Mouse (Mus musculus): ENCODE results near the gene Nrcam. TPM values are rescaled to one million over a fixed set of nuclear protein-coding genes. Genes with fewer than 3 reads are reported as not detected.

The Nrcam gene
- total and polyA plus RNA-seq, 2 experiments from 2014 or later = 109 to 173 TPM

DNA sequence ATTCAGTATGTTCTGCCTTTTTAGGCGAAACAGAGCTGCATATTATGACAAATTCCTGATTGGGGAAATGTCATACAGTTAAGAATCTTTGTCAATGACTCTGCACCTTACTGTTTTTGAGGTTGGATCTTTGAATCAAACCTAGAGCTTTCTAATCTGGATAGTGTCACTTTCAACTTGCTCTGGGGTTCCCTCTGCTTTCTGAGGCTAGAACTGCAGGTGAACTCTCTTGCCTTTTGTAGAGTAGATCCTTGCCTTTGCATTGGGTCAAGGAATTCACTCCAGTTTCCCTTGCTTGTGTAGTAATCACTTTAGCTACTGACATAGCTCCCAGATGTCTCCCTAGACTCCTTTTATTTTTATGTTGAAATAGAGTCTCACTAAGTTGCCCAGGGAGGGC is 123.1 kb downstream of the Nrcam start:
- Histone ChIP-seq H3K9me3 (ENCODE audit: low read length) (no peaks in the 10 kb centered on the region), H3K27ac (ENCODE audit: low read depth, low read length) (no peak overlapping the region), H3K9ac (replicated peaks; ENCODE audit: low read length, poor library complexity, severe bottlenecking) (no peak overlapping the region), H3K36me3 (ENCODE audit: insufficient read depth, low read length) (no peaks in the 10 kb centered on the region), H3K27me3 (ENCODE audit: insufficient read depth, low read length) (no peaks in the 10 kb centered on the region), H3K4me1 (ENCODE audit: insufficient read depth, low read length) (no peaks in the 10 kb centered on the region), H3K4me3 (ENCODE audit: low read depth, low read length) (no peak overlapping the region), H3K4me2 (ENCODE audit: low read depth, low read length, poor library complexity, severe bottlenecking) (no peak overlapping the region)
- no peak for ATAC-seq (ENCODE audit: low FRiP score)
- 69% methylated on average over 1 of the region's 1 CpGs for WGBS
- peak; percentile 44; the same call in 1 of the 2 replicates for TF ChIP-seq CTCF (IDR thresholded peaks at IDR 0.05)
- no peak for DNase-seq (ENCODE audit: low spot score)

DNA sequence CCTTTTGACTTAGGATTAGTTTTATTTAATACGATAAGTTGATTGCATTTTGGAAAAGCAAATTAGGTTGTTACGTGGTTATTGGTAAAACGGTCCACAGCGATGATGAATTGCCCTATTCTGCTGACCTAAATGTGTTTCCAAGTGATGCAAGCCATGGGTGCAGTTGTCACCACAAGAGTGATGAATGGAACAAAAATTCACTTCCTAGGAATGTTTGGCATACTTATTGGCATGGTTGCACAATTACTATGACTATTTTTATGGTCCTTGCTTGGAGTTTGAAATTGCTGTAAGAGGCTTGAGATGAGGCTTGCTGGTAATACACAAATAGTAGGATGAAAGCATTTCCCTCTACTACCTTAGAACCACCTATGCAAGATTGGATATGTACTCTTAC is 125.1 kb downstream of the Nrcam start:
- no peak for ATAC-seq (ENCODE audit: low FRiP score)
- 93% methylated on average over 4 of the region's 4 CpGs for WGBS

DNA sequence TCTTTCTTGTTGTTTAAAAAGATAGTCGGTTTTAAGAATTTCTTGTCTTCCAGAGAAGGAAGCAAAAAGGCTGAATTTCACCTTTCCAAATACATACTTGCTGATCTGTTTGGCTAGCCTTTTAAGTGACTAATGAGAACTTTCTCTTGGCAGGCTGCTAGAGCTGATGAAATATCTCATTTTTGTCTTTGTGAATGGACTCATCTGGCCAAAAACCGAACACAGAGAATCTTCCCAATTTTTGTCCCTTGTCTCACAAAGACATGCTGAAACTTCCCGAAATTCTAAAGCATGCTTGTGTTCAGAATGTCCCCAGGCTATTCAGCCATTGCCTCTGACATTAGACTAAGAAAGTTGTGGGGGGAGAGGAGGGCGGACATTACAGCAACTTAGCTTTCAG is 129.3 kb downstream of the Nrcam start:
- WGBS = 82% methylated on average over 4 of the region's 4 CpGs
- Histone ChIP-seq H3K4me3 (ENCODE audit: low read depth, low read length) (no peak overlapping the region), H3K36me3 (ENCODE audit: insufficient read depth, low read length) (no peaks in the 10 kb centered on the region), H3K9me3 (ENCODE audit: low read length) (no peaks in the 10 kb centered on the region), H3K27me3 (ENCODE audit: insufficient read depth, low read length) (no peaks in the 10 kb centered on the region), H3K9ac (replicated peaks; ENCODE audit: low read length, poor library complexity, severe bottlenecking) (no peak overlapping the region), H3K27ac (ENCODE audit: low read depth, low read length) (no peak overlapping the region), H3K4me1 (ENCODE audit: insufficient read depth, low read length) (no peaks in the 10 kb centered on the region), H3K4me2 (ENCODE audit: low read depth, low read length, poor library complexity, severe bottlenecking) (no peak overlapping the region)
- ATAC-seq (ENCODE audit: low FRiP score) (no peak), DNase-seq (ENCODE audit: low spot score) (no peak)
- no peak for TF ChIP-seq CTCF (IDR thresholded peaks at IDR 0.05)

More for the DNA sequence above, 125.1 kb downstream of the Nrcam start:
- no peaks in the 10 kb centered on the region for H3K9me3 ChIP-seq (ENCODE audit: low read length)
- no peak for TF ChIP-seq CTCF (IDR thresholded peaks at IDR 0.05)
- H3K4me2 ChIP-seq (ENCODE audit: low read depth, low read length, poor library complexity, severe bottlenecking) = no peak overlapping the region
- no peaks in the 10 kb centered on the region for H3K36me3 ChIP-seq (ENCODE audit: insufficient read depth, low read length)
- DNase-seq (ENCODE audit: low spot score) = no peak
- H3K9ac ChIP-seq (replicated peaks; ENCODE audit: low read length, poor library complexity, severe bottlenecking) = no peak overlapping the region
- H3K27ac ChIP-seq (ENCODE audit: low read depth, low read length) = no peak overlapping the region
- no peaks in the 10 kb centered on the region for H3K27me3 ChIP-seq (ENCODE audit: insufficient read depth, low read length)
- no peaks in the 10 kb centered on the region for H3K4me1 ChIP-seq (ENCODE audit: insufficient read depth, low read length)
- H3K4me3 ChIP-seq (ENCODE audit: low read depth, low read length) = no peak overlapping the region

DNA sequence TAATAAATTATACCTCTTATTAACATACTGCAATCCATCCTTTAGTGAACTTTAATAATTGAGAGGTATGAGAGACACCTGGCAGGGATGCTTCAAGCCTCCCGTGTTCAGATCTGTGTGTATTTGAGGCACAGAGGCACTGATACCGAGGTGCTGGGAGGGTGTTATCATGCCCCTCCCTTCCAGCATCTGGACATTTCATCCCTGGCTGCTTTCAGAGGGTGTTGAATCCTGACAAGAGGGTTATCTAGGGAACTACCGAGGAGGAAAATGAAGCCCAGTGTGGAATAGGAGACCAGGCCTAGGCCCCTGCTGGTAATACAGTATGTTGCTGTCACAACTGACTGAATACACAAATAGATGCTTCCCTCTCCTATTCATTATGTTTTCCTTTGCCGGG is 133.8 kb downstream of the Nrcam start:
- DNase-seq (ENCODE audit: low spot score) (peak; percentile 78), ATAC-seq (ENCODE audit: low FRiP score) (peak; percentile 63; the same call in 1 of the 2 replicates)
- WGBS = 27% methylated on average over 4 of the region's 4 CpGs
- no peak overlapping the region for H3K4me2 ChIP-seq (ENCODE audit: low read depth, low read length, poor library complexity, severe bottlenecking)
- no peaks in the 10 kb centered on the region for H3K36me3 ChIP-seq (ENCODE audit: insufficient read depth, low read length)
- H3K27ac ChIP-seq (ENCODE audit: low read depth, low read length) = 0 out of 2 replicates have a peak overlapping the region, but pooled peaks have one; percentile 57
- no peak overlapping the region for H3K4me3 ChIP-seq (ENCODE audit: low read depth, low read length)
- peak; percentile 17; the same call in 1 of the 2 replicates for TF ChIP-seq CTCF (IDR thresholded peaks at IDR 0.05)
- no peaks in the 10 kb centered on the region for H3K4me1 ChIP-seq (ENCODE audit: insufficient read depth, low read length)
- H3K27me3 ChIP-seq (ENCODE audit: insufficient read depth, low read length) = no peaks in the 10 kb centered on the region
- H3K9me3 ChIP-seq (ENCODE audit: low read length) = no peaks in the 10 kb centered on the region
- H3K9ac ChIP-seq (replicated peaks; ENCODE audit: low read length, poor library complexity, severe bottlenecking) = no peak overlapping the region

DNA sequence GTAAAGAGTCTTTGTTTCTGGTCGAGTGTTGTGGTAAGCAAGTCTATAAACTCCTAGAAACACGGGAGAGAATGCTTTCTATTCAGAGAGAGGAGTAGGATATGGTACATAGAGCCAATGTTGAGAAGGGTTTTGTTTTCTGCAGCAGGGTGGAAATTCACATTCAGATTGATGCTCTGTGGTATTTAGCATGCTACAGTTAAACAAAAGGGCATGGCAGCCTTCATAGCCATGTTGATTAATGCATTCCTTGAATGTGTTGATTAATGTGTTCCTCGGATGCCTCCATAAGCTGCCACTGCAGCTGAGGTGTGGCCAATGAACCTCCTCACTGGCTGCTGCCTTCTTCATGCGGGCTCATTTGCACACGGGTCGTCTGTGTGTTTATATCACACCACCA is 134.3 kb downstream of the Nrcam start:
- Histone ChIP-seq H3K9ac (replicated peaks; ENCODE audit: low read length, poor library complexity, severe bottlenecking) (no peak overlapping the region), H3K27me3 (ENCODE audit: insufficient read depth, low read length) (no peaks in the 10 kb centered on the region), H3K36me3 (ENCODE audit: insufficient read depth, low read length) (no peaks in the 10 kb centered on the region), H3K4me3 (ENCODE audit: low read depth, low read length) (no peak overlapping the region), H3K4me1 (ENCODE audit: insufficient read depth, low read length) (no peaks in the 10 kb centered on the region), H3K4me2 (ENCODE audit: low read depth, low read length, poor library complexity, severe bottlenecking) (no peak overlapping the region), H3K27ac (ENCODE audit: low read depth, low read length) (0 out of 2 replicates have a peak overlapping the region, but pooled peaks have one; percentile 57), H3K9me3 (ENCODE audit: low read length) (no peaks in the 10 kb centered on the region)
- WGBS = 45% methylated on average over 6 of the region's 6 CpGs
- DNase-seq (ENCODE audit: low spot score) (peak; percentile 57), ATAC-seq (ENCODE audit: low FRiP score) (no peak)
- no peak for TF ChIP-seq CTCF (IDR thresholded peaks at IDR 0.05)

DNA sequence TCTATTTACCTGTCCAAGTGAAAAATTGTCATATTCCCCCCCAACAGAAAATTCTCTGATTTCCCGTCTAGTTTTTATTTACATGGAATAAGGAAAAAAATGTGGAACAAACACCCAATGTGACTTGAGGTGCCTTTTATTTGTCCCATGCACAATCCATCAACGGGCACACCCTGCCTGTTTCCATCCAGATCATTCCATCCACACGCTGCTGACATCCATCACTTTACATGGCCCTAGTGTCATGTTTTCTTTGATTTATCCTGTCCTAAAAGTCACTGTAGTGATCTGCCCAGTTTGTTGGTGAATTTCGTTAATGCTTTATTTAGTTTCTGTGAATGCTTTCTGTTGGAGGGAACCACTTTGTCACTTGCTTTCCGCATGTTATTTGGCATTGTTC is 142.4 kb downstream of the Nrcam start:
- 85% methylated on average over 5 of the region's 5 CpGs for WGBS
- no peak overlapping the region for H3K4me3 ChIP-seq (ENCODE audit: low read depth, low read length)
- DNase-seq (ENCODE audit: low spot score) = no peak
- no peaks in the 10 kb centered on the region for H3K27me3 ChIP-seq (ENCODE audit: insufficient read depth, low read length)
- no peaks in the 10 kb centered on the region for H3K9me3 ChIP-seq (ENCODE audit: low read length)
- H3K4me1 ChIP-seq (ENCODE audit: insufficient read depth, low read length) = no peaks in the 10 kb centered on the region
- no peak overlapping the region for H3K9ac ChIP-seq (replicated peaks; ENCODE audit: low read length, poor library complexity, severe bottlenecking)
- no peak overlapping the region for H3K4me2 ChIP-seq (ENCODE audit: low read depth, low read length, poor library complexity, severe bottlenecking)
- no peak overlapping the region for H3K27ac ChIP-seq (ENCODE audit: low read depth, low read length)
- no peak for ATAC-seq (ENCODE audit: low FRiP score)
- TF ChIP-seq CTCF (IDR thresholded peaks at IDR 0.05) = no peak
- H3K36me3 ChIP-seq (ENCODE audit: insufficient read depth, low read length) = no peaks in the 10 kb centered on the region
